Mouse (Mus musculus) frontal cortex, postnatal 36 days (tissue): ENCODE data around the gene Rap1gap.

Experiments
- DNase-seq, 2 experiments: peaks; one replicate each; pipeline ENCODE4 v3.0.0; 2022; ENCODE audit warnings: low spot score in 2 of 2

The Rap1gap gene

GRCm38 (mm10) chr4:137722692-137723427 is 58.3 kb downstream of the Rap1gap start:
- peak; percentile 82 to 84 for DNase-seq

- no peak for DNase-seq
Observed at GRCm38 (mm10) chr4:137723527-137723926, 59.0 kb downstream of the Rap1gap start.

- DNase-seq, result peak in 1 of 2 experiments; percentile 15
Observed at GRCm38 (mm10) chr4:137724212-137724611, 59.7 kb downstream of the Rap1gap start.

GRCm38 (mm10) chr4:137724766-137725165 is 60.2 kb downstream of the Rap1gap start:
- peak in 1 of 2 experiments; percentile 28 for DNase-seq

- no peak for DNase-seq
Observed at GRCm38 (mm10) chr4:137725541-137726145, 61.1 kb downstream of the Rap1gap start.

- DNase-seq, result peak in 1 of 2 experiments; percentile 24
Observed at GRCm38 (mm10) chr4:137726739-137727505, 62.4 kb downstream of the Rap1gap start.

GRCm38 (mm10) chr4:137727506-137728187 is 63.1 kb downstream of the Rap1gap start:
- DNase-seq, result no peak

GRCm38 (mm10) chr4:137728399-137729154 is 64.1 kb downstream of the Rap1gap start:
- peak; percentile 50 to 57 for DNase-seq

GRCm38 (mm10) chr4:137729155-137729855 is 64.8 kb downstream of the Rap1gap start:
- no peak for DNase-seq

- peak; percentile 87 to 89 for DNase-seq
Observed at GRCm38 (mm10) chr4:137730134-137730533, 65.6 kb downstream of the Rap1gap start.

GRCm38 (mm10) chr4:137730757-137731156 is 66.2 kb downstream of the Rap1gap start:
- DNase-seq, result no peak

GRCm38 (mm10) chr4:137731891-137732290 is 67.4 kb downstream of the Rap1gap start:
- DNase-seq, result no peak

GRCm38 (mm10) chr4:137732361-137732760 is 67.8 kb downstream of the Rap1gap start:
- no peak for DNase-seq

GRCm38 (mm10) chr4:137732962-137733361 is 68.4 kb downstream of the Rap1gap start:
- DNase-seq, result no peak

GRCm38 (mm10) chr4:137733459-137733858 is 68.9 kb downstream of the Rap1gap start:
- DNase-seq, result no peak

- DNase-seq, result no peak
Observed at GRCm38 (mm10) chr4:137736220-137736701, 71.7 kb downstream of the Rap1gap start.

GRCm38 (mm10) chr4:137737760-137738159 is 73.2 kb downstream of the Rap1gap start:
- DNase-seq, result no peak

GRCm38 (mm10) chr4:137739151-137739923 is 74.8 kb downstream of the Rap1gap start:
- peak in 1 of 2 experiments; percentile 45 for DNase-seq

GRCm38 (mm10) chr4:137740350-137740749 is 75.8 kb downstream of the Rap1gap start:
- DNase-seq, result no peak

GRCm38 (mm10) chr4:137743791-137744190 is 79.3 kb downstream of the Rap1gap start:
- no peak for DNase-seq
